Mouse (Mus musculus): Measurements from ENCODE around the gene Rpf1.

The Rpf1 gene

GRCm38 (mm10) chr3:146520798-146521651 is at the start of gene Rpf1:
Gene Rpf1, minus strand, starts transcription at chr3:146521429.
- DNase-seq: peak; percentile 91 to 93

DNA sequence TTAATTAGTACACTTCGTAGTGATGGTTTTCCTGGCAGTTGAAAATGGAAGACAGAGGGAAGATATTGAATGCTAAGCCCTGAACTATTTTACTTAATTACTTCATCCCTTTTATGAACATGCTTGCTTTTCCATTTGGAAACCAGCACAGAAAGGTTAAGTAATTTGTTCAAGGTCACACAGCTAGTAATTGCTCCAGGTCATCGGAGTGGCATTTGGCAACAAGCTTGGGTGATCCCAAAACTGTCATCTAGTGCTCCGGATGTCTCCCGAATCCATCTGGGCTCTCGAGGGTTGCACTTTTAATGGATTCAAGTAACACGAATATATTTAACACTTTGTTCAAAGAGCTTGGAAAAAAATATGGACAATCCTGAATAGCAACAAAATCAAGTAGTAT is 49.7 kb upstream of the Rpf1 start:
- no peak for DNase-seq

GRCm38 (mm10) chr3:146570148-146570782 is 49.0 kb upstream of the Rpf1 start, which contains the start of gene Uox:
Gene Uox, plus strand, starts transcription at chr3:146570426.
- no peak for DNase-seq

GRCm38 (mm10) chr3:146569594-146569993 is 48.4 kb upstream of the Rpf1 start:
- DNase-seq: no peak

DNA sequence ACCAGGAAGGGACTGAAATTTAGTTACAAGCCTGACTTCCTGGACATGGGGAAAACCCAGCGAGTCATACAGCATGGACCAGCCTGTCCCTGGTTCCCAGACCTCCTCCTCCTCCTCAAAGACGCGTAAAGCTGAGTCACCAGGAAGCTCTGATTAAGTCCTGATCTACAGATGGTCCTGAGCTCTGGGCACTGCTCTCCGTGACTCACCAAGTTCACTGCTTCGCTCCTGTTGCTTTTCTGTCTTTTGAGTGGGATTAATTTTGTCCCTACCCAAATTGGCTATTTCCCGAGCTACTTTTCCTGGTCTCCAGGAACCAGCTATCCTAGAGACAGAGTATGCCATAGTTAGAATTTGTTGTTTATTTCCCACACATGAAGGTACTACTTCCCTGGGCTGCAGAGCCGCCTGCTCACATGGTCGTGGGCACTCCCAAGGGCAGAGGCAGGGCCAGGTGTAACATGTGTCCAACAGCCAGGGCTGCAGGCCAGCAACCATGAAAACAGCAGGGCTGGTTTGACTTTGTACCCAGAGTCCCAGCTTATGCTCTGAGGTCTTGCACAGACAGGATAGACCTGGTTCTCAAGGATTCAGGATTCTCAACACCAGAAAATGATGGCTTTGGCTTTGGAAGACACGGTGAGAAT is 46.8 kb upstream of the Rpf1 start:
- no peak for DNase-seq

DNA sequence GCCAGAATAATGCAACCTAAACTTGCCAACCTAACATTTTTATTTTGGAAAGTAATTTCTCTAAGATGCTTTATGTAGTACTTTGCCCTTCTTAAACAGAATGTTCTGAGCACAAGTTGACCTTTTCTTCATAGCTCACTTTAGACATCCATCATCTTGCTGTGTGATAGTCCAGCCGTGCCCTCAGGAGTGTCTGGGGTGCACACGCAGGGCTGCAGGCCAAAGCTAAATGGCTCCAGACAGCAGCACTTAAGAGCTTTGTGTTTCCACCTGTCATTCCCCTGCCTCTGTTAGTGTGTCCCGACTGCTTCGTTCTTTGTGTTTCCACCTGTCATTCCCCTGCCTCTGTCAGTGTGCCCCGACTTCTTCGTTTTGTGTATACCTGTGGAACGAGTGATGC is 46.1 kb upstream of the Rpf1 start:
- no peak for DNase-seq

- DNase-seq: no peak
Measured at GRCm38 (mm10) chr3:146565065-146565411, 43.8 kb upstream of the Rpf1 start.

DNA sequence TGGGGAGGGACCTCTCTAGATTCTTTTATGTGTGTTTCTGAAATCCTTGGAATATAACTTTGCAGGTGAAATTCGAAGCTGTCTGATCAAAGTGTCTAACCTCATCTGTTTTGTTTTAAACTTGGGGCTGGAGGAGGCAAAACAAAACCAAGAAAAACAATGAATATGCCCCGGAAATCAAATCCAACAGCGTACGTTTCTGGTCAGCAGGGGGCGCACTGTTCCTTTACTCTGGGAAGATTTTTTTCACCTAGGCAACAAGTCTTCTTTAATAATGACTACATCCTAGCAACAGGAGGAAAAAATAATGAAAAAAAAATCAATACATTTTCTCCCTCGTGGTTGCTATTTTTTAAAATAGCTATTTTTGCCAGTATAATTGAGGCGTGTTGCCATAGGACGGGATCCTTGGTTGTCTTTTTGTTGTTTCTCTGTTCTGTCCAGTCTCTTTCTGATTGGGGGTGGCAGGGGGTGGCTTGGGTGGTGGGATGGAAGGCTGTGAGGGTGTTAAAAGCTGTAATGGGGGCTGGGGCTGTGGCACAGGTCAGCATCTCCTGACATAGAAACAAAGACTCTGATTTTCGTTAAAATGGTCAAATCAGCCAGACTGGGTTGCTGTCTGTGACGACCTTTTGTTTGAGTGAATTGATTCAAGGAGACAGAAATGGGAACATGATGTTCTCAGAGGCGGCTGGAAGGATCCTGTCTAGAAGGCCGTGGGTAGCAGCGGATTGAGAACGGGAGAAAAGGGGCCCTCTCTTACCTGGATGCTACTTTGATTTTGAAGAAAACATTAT is 43.2 kb upstream of the Rpf1 start:
- peak; percentile 49 to 77 for DNase-seq

GRCm38 (mm10) chr3:146562936-146563335 is 41.7 kb upstream of the Rpf1 start:
- DNase-seq: no peak

DNA sequence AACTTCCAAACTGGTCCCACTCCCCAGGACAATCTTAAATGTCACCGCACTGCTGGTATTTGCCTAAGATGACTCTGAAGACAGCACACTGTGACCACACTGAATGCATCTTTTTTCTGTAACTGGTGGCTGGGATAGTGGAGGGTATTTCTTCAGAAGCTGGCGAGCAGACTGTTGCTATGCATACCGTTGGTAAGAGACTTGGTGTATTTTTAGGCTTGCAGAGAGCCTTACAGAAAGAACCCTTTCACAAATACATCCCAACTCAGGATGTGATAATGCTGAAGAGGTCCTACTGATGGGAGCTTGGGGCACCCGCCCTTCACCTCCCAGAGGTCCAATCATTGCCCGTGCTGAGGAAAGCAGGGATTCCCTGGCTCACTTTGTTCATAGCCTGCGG is 36.3 kb upstream of the Rpf1 start:
- DNase-seq: no peak

- DNase-seq: no peak
Measured at GRCm38 (mm10) chr3:146556567-146556966, 35.3 kb upstream of the Rpf1 start.

GRCm38 (mm10) chr3:146554816-146555215 is 33.6 kb upstream of the Rpf1 start:
- DNase-seq: no peak

- no peak for DNase-seq
Measured at GRCm38 (mm10) chr3:146543632-146544031, 22.4 kb upstream of the Rpf1 start.

DNA sequence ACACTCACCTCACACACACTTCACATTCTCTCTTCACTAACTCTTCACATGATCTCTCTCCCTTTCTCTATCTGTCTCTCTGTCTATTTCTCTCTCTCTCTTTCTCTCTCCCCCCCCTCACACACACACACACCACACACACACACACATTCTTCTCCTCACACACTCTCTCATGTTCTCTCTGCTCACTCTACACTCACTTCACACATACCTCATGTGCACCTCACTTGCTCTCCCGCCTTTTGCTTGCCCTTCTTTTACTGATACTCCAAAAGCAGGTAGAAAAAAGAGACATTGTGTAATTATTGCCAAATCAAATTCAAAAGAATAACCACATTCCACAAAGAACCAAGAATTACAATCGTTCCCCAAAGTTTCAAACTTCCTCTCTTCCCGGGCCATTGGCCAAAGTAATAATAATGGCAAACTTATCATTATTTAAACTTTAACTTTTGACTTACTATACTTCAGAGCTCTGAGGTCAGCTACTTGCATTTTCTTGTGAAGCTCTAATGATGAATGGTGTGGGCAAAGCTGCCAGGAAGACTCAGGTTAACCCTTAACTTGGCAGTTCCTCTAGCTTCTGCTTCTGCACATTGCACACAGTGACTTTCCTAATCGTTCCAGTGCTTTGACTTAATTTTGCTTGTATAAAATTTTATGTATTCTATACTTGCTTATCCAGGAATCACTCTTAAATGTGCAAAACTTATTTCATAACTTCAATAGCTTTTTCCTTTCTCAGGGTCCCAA is 19.5 kb upstream of the Rpf1 start:
- DNase-seq: no peak

GRCm38 (mm10) chr3:146534986-146535385 is 13.8 kb upstream of the Rpf1 start:
- DNase-seq: no peak

- DNase-seq: no peak
Measured at GRCm38 (mm10) chr3:146528335-146528734, 7.1 kb upstream of the Rpf1 start.

DNA sequence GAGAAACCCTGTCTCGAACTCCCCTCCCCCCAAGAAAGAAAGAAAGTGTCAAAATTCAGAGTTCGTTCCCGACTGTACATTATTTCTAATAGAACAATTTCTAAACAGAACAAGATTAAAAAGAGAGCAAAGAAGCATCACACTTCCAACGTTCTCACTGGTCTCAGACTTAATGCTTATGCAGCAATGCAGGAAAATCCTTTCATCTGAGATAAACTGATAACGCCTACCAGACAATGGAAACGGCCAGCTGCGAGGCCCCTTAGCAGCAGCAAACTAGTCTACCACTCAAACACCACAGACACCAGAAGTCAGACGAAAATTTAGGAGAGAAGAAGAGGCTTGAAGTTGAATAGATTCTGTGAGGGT is 407 bp upstream of the Rpf1 start:
- DNase-seq: no peak

- DNase-seq: no peak
Measured at GRCm38 (mm10) chr3:146520226-146520797, 917 bp downstream of the Rpf1 start.

GRCm38 (mm10) chr3:146506711-146507110 is 14.5 kb downstream of the Rpf1 start:
- DNase-seq: no peak

GRCm38 (mm10) chr3:146501601-146502123 is 19.6 kb downstream of the Rpf1 start:
- DNase-seq: no peak

- DNase-seq: no peak
Measured at GRCm38 (mm10) chr3:146500810-146501201, 20.4 kb downstream of the Rpf1 start.
